Mouse (Mus musculus) intestine, embryonic 14.5 days (tissue): ENCODE results near the gene Usp37. TPM values are rescaled to one million over a fixed set of nuclear protein-coding genes. Genes with fewer than 3 reads are reported as not detected.

Source experiments
- ATAC-seq: fragments of 200-750 bp; cut with Nextera tagmentation; replicated peaks from 2 replicates; pipeline ENCODE4 v1.8.0; 2017; ENCODE audit warnings: low read depth, moderate number of reproducible peaks, moderate TSS enrichment, moderate library complexity; ENCODE audit not compliant: low FRiP score, low TSS enrichment
- DNase-seq: peaks from one replicate; pipeline ENCODE4 v3.0.0-alpha.2; 2018; ENCODE audit warnings: low spot score
- H3K27ac ChIP-seq: fragments of 300-500 bp; sonication (generic); 2 replicates; pipeline ENCODE4 v1.5.1; 2014; ENCODE audit warnings: low read depth, mild to moderate bottlenecking, control low read depth
- H3K27me3 ChIP-seq: fragments of 300-500 bp; sonication (generic); replicated peaks from 2 replicates; pipeline ENCODE4 v1.6.1; 2014; ENCODE audit warnings: low read length, control low read depth; ENCODE audit not compliant: control insufficient read depth, insufficient read depth
- H3K36me3 ChIP-seq: fragments of 300-500 bp; sonication (generic); 2 replicates; pipeline ENCODE4 v1.6.1; 2014; ENCODE audit warnings: low read length, control low read depth; ENCODE audit not compliant: control insufficient read depth, insufficient read depth
- H3K4me1 ChIP-seq: fragments of 300-500 bp; sonication (generic); replicated peaks from 2 replicates; pipeline ENCODE4 v1.6.1; 2014; ENCODE audit warnings: low read length, control low read depth, mixed read lengths; ENCODE audit not compliant: control insufficient read depth, insufficient read depth
- H3K4me2 ChIP-seq: fragments of 300-500 bp; sonication (generic); 2 replicates; pipeline ENCODE4 v1.6.1; 2014; ENCODE audit warnings: low read length
- H3K4me3 ChIP-seq: fragments of 300-500 bp; sonication (generic); 2 replicates; pipeline ENCODE4 v1.5.1; 2014; ENCODE audit warnings: low read depth, low read length, control low read depth, mixed read lengths
- H3K9ac ChIP-seq: fragments of 300-500 bp; sonication (generic); 2 replicates; pipeline ENCODE4 v1.6.1; 2014; ENCODE audit warnings: mild to moderate bottlenecking, low read length
- H3K9me3 ChIP-seq: fragments of 300-500 bp; sonication (generic); 2 replicates; pipeline ENCODE4 v1.6.1; 2016; ENCODE audit warnings: low read length, control low read depth; ENCODE audit not compliant: control insufficient read depth
- WGBS: fragments of 180-500 bp; shearing (Covaris S2); extraction: QIAGEN DNeasy Blood & Tissue Kit; methylation state at CpG from one replicate; pipeline ENCODE4 v1.1.7; 2014; 5-methylcytosine and 5-hydroxymethylcytosine counted together
- polyA plus RNA-seq: library from polyadenylated mRNA; unstranded; fragments of >200 nt; fragmentation: Nextera tagmentation; extraction: Ambion mirVana; gene quantifications from 2 replicates; pipeline ENCODE4 v1.2.1, GENCODE M21; 2014

The Usp37 gene
- polyA plus RNA-seq, 1 experiment from 2014 or later = 34.8 TPM

DNA sequence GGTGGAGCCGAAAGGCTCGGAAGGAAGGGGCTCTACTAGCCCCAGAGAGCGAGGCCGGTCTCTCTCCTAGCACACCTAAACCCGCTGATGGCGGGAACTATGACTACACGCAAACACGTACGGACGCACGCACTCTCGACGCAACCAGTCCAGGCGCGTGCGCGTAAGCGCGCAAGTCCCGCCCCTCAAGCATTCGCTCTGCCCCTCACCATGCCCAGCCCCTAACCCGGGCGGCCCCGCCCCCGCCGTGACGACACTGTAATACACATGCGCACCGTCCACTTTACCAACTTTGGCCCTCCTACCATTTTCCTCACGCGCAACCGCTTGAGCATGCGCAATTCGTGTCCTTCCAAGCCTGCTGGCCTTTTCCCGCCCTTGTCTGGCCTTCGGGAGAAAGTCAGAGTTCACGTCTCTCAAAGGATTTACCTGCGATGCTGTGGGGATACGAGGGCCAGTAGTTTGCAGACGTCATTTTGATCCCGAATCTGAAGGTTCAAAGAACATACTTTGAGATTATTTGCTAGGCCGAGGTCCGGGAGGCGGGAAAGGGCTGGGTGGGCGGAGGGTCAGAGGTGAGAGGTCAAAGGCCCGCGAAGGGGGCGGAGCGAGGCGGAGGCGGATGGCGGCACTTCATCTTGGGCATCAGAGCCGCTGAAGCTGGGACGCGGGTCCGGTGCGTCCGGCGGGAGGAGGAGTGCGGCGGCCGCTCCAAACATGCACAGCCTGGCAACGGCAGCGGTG is 38.2 kb downstream of the Usp37 start, which contains the start of gene Cnot9:
Gene Cnot9, plus strand, starts transcription at position 338 of the 744 bp plus-strand sequence.
- Histone ChIP-seq H3K4me3 (peak within 1 kb of the TSS; percentile 79), H3K4me1 (peaks cover 23% of the 10 kb centered on the region), H3K27ac (peak within 1 kb of the TSS; percentile 85), H3K4me2 (peak within 1 kb of the TSS; percentile 88), H3K36me3 (0 out of 2 replicates have a peak, but pooled peaks cover 8% of the 10 kb centered on the region), H3K9me3 (no peaks in the 10 kb centered on the region), H3K27me3 (no peaks in the 10 kb centered on the region), H3K9ac (peak within 1 kb of the TSS; percentile 88)
- under 1% methylated on average over 64 of the region's 64 CpGs for WGBS
- DNase-seq (peak; percentile 100), ATAC-seq (peak; percentile 98)

DNA sequence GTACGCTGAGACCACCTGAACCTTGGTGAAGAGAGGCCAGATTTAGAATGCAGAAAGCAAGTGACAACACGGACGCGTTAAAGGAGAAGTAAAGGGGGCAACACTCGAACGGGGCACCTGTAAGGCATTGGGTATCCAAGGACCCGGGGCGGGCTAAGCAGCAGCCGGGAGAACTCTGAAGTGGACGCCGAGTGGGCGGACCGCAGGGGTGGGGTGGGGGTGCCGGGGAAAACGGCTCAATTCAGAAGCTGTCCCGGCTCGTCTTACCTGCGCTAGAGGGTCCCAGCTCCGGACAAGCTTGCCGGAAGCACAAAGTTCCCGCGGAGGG is 38.7 kb downstream of the Usp37 start:
- peak overlapping the region; percentile 58 for H3K9ac ChIP-seq
- ATAC-seq (no peak; the same call in 1 of the 2 replicates), DNase-seq (no peak)
- peak overlapping the region; percentile 68; the same call in 1 of the 2 replicates for H3K27ac ChIP-seq
- under 1% methylated on average over 22 of the region's 22 CpGs for WGBS
- H3K27me3 ChIP-seq = no peaks in the 10 kb centered on the region
- H3K4me1 ChIP-seq = peaks cover 23% of the 10 kb centered on the region
- H3K9me3 ChIP-seq = no peaks in the 10 kb centered on the region
- peak overlapping the region; percentile 79 for H3K4me3 ChIP-seq
- peak overlapping the region; percentile 88 for H3K4me2 ChIP-seq
- H3K36me3 ChIP-seq = 0 out of 2 replicates have a peak, but pooled peaks cover 8% of the 10 kb centered on the region

DNA sequence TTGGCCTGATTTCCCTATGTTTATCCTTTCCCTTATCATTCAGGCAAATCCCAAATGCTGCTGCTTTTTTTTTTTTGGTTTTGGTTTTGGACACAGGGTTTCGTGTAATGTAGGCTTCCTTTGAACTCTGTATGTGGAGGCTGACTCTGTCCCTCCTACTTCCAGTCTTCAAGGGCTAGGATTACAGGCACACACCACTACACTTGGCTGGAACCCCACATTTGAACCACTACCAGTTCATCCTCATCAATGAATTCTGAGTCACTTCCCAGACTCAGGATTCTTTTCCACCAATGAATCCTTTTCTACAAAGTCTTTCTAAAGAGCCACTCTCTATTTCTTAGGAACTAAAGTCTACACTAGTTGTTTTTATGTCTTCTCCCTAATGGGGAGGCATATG is 43.0 kb downstream of the Usp37 start:
- ATAC-seq = no peak
- WGBS = 75% methylated on average over 1 of the region's 1 CpGs
- Histone ChIP-seq H3K4me3 (no peak overlapping the region), H3K27me3 (no peaks in the 10 kb centered on the region), H3K36me3 (peaks cover 18% of the 10 kb centered on the region; the same call in 1 of the 2 replicates), H3K9me3 (no peaks in the 10 kb centered on the region), H3K4me1 (peaks cover 6% of the 10 kb centered on the region), H3K4me2 (no peak overlapping the region), H3K9ac (no peak overlapping the region), H3K27ac (no peak overlapping the region)
- DNase-seq = no peak

DNA sequence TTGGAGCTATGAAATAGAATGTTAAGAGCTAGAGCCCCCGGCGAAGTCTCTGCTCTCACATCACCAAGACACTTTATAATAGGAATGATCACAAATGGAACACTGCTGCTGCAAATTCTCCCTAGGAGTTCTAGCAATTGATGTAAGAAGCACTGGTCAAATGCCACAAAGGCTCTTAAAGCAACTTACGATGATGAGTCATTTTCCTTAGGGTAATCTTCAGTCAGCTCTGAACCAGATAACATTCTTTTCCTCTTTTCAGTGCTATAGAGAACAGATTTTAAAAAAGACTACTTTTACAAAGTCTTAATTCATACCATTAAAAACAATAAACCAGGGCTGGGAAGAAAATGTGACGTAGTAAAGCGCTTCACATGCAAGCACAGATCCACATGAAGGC is 58.3 kb downstream of the Usp37 start:
- Histone ChIP-seq H3K4me3 (no peak overlapping the region), H3K4me1 (no peaks in the 10 kb centered on the region), H3K27me3 (no peaks in the 10 kb centered on the region), H3K27ac (no peak overlapping the region), H3K9me3 (no peaks in the 10 kb centered on the region), H3K4me2 (no peak overlapping the region), H3K9ac (no peak overlapping the region), H3K36me3 (peaks cover 91% of the 10 kb centered on the region)
- ATAC-seq (no peak), DNase-seq (no peak)
- 94% methylated on average over 5 of the region's 5 CpGs for WGBS

DNA sequence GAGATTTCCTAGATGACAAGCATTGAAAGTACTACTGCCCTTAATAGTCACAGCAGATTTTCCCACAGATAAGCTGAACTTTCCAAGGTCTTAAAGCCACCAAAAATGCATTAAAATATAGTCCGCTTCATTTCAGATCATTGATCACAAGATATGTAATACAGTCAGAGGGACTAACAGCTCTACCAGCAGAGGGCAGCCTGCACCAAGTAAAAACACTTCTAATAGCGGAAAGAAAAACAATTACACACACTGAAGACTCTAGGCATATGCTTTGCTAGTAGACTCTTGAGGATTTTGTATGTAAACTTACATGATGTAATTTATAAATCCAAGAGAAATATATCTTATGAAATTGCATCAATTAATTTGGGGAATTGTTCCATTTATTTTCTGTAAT is 83.8 kb downstream of the Usp37 start:
- DNase-seq (no peak), ATAC-seq (no peak)
- Histone ChIP-seq H3K9ac (no peak overlapping the region), H3K27me3 (no peaks in the 10 kb centered on the region), H3K4me3 (no peak overlapping the region), H3K4me2 (no peak overlapping the region), H3K27ac (no peak overlapping the region), H3K36me3 (peaks cover 85% of the 10 kb centered on the region), H3K4me1 (no peaks in the 10 kb centered on the region), H3K9me3 (no peaks in the 10 kb centered on the region)
- WGBS = 81% methylated on average over 2 of the region's 2 CpGs

DNA sequence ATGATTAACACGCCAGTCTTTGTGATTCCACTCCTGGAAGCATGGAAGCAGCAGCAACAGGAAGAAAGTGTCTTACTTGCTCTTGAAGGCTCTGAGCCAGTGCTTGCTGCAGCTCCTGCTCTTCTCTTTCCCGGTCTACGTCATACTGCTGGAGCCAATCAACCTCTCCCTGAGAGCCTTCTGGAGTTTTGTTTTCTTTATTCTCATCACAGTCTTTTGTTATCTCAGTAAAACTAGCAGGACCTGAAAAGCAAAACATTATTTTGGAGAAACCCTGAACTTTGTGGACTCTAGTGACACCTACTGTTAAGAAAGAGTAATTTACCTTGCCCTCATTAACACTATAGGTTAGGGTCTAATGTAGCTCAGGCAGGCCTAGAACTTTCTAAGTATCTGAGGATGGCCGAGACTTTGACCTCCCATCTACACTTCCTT is 91.5 kb downstream of the Usp37 start:
- 50% methylated on average over 4 of the region's 4 CpGs for WGBS
- Histone ChIP-seq H3K27ac (no peak overlapping the region), H3K36me3 (peaks cover 82% of the 10 kb centered on the region)

DNA sequence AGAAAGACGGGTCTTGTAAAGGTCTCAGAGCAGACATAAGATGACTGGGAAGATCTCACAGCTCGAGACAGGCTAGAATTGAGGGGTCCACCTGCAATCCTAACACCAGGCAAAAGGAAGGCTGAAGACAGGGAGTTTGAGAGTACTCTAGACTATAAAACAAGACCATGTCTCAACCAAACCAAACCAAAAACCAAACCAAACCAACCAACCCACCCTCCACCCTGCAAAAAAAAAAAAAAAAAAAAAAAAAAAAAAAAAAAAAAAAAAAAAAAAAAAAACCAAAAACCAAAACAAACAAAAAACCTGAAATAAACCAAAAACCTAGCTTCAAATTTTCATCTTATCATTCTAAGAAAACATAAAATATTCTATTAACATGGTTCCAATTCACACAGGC is 99.5 kb downstream of the Usp37 start:
- ATAC-seq = no peak
- Histone ChIP-seq H3K27ac (no peak overlapping the region), H3K27me3 (no peaks in the 10 kb centered on the region), H3K9ac (no peak overlapping the region), H3K9me3 (no peaks in the 10 kb centered on the region), H3K4me2 (no peak overlapping the region), H3K36me3 (peaks cover 74% of the 10 kb centered on the region), H3K4me1 (no peaks in the 10 kb centered on the region), H3K4me3 (no peak overlapping the region)
- 93% methylated on average over 2 of the region's 2 CpGs for WGBS
- DNase-seq = no peak

More for the DNA sequence above, 91.5 kb downstream of the Usp37 start:
- ATAC-seq = peak; percentile 86
- Histone ChIP-seq H3K4me2 (no peak overlapping the region), H3K9me3 (no peaks in the 10 kb centered on the region), H3K9ac (no peak overlapping the region), H3K4me3 (no peak overlapping the region), H3K4me1 (no peaks in the 10 kb centered on the region), H3K27me3 (no peaks in the 10 kb centered on the region)
- DNase-seq = peak; percentile 69

DNA sequence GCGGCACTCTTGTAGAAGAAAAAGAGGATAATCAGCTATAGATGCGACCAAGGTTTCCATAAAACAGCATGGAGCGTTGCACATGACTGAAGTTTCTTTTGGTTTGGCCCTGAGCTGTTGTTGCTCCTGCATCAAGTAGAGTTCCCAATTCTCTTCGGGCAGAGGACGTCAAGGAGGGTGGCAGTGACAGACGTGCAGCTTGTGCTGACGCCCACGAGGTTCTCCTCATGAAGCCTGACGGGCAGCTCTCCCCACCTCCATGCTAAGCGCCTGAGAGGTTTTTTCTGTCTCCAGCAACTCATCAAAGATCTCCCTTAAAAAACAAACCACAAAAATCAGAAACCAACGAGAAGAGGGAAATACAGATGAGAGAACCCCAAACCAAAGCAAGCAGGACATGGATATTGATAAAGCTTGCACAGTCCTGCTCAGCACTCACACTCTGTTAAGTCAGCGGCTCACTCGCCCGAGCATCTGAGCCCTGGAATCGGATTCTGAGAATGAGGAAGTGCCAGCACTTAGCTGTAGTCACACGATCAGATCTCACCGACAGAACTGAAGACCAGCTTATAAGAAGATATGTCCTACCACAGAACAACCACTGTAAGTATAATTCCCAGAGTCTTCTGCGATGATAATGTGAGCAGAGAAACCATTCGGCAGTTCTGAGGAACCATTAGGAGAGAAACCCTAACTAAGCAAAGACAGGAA is 104.8 kb downstream of the Usp37 start:
- DNase-seq = no peak
- Histone ChIP-seq H3K9ac (no peak overlapping the region), H3K9me3 (no peaks in the 10 kb centered on the region), H3K27ac (no peak overlapping the region), H3K4me1 (no peaks in the 10 kb centered on the region), H3K4me3 (no peak overlapping the region), H3K36me3 (peaks cover 85% of the 10 kb centered on the region), H3K4me2 (no peak overlapping the region), H3K27me3 (no peaks in the 10 kb centered on the region)
- ATAC-seq = no peak
- 89% methylated on average over 19 of the region's 19 CpGs for WGBS
